Mouse (Mus musculus): ENCODE measurements around the gene Tmem95. TPM values are rescaled to one million over a fixed set of nuclear protein-coding genes. Genes with fewer than 3 reads are reported as not detected.

Tmem95 gene
- polyA plus RNA-seq, 1 experiment from 2014 or later, result not detected

GRCm38 (mm10) chr11:69884240-69884639 is 6.4 kb upstream of the Tmem95 start:
- Histone ChIP-seq H3K4me3 (ENCODE audit: low read depth, low read length) (no peak overlapping the region), H3K9me3 (replicated peaks; ENCODE audit: control insufficient read depth, low read length) (no peaks in the 10 kb centered on the region), H3K4me1 (ENCODE audit: control insufficient read depth, low read depth, low read length) (peaks cover 49% of the 10 kb centered on the region), H3K36me3 (ENCODE audit: control insufficient read depth, insufficient read depth) (no peaks in the 10 kb centered on the region), H3K27ac (ENCODE audit: low read length) (no peak overlapping the region), H3K9ac (ENCODE audit: low read depth, low read length) (no peak overlapping the region), H3K27me3 (ENCODE audit: control insufficient read depth, insufficient read depth, low read depth, low read length) (no peaks in the 10 kb centered on the region), H3K4me2 (ENCODE audit: low read depth, low read length) (no peak overlapping the region)
- no peak for ATAC-seq (ENCODE audit: low read depth)
- WGBS (ENCODE audit: insufficient replicate concordance), result 73% methylated on average over 9 of the region's 9 CpGs

GRCm38 (mm10) chr11:69883527-69884151 is 5.8 kb upstream of the Tmem95 start:
- 64% methylated on average over 8 of the region's 8 CpGs for WGBS (ENCODE audit: insufficient replicate concordance)
- Histone ChIP-seq H3K4me3 (ENCODE audit: low read depth, low read length) (no peak overlapping the region), H3K4me2 (ENCODE audit: low read depth, low read length) (no peak overlapping the region), H3K4me1 (ENCODE audit: control insufficient read depth, low read depth, low read length) (peaks cover 55% of the 10 kb centered on the region), H3K36me3 (ENCODE audit: control insufficient read depth, insufficient read depth) (no peaks in the 10 kb centered on the region), H3K27ac (ENCODE audit: low read length) (no peak overlapping the region), H3K9me3 (replicated peaks; ENCODE audit: control insufficient read depth, low read length) (no peaks in the 10 kb centered on the region), H3K9ac (ENCODE audit: low read depth, low read length) (no peak overlapping the region), H3K27me3 (ENCODE audit: control insufficient read depth, insufficient read depth, low read depth, low read length) (no peaks in the 10 kb centered on the region)
- no peak for ATAC-seq (ENCODE audit: low read depth)

- H3K27ac ChIP-seq (ENCODE audit: low read length), result no peak overlapping the region
- WGBS (ENCODE audit: insufficient replicate concordance), result 67% methylated on average over 4 of the region's 4 CpGs
Observed at GRCm38 (mm10) chr11:69883066-69883465, 5.2 kb upstream of the Tmem95 start.

GRCm38 (mm10) chr11:69881787-69882670 is 4.2 kb upstream of the Tmem95 start:
- Histone ChIP-seq H3K4me1 (ENCODE audit: control insufficient read depth, low read depth, low read length) (peaks cover 59% of the 10 kb centered on the region), H3K4me3 (ENCODE audit: low read depth, low read length) (peak overlapping the region; percentile 67), H3K9me3 (replicated peaks; ENCODE audit: control insufficient read depth, low read length) (no peaks in the 10 kb centered on the region), H3K36me3 (ENCODE audit: control insufficient read depth, insufficient read depth) (no peaks in the 10 kb centered on the region), H3K27me3 (ENCODE audit: control insufficient read depth, insufficient read depth, low read depth, low read length) (no peaks in the 10 kb centered on the region), H3K27ac (ENCODE audit: low read length) (no peak overlapping the region), H3K4me2 (ENCODE audit: low read depth, low read length) (peak overlapping the region; percentile 93), H3K9ac (ENCODE audit: low read depth, low read length) (peak overlapping the region; percentile 72)
- WGBS (ENCODE audit: insufficient replicate concordance), result 67% methylated on average over 21 of the region's 21 CpGs
- ATAC-seq (ENCODE audit: low read depth), result no peak

More at GRCm38 (mm10) chr11:69883066-69883465, 5.2 kb upstream of the Tmem95 start:
- no peaks in the 10 kb centered on the region for H3K27me3 ChIP-seq (ENCODE audit: control insufficient read depth, insufficient read depth, low read depth, low read length)
- no peak for ATAC-seq (ENCODE audit: low read depth)
- peaks cover 59% of the 10 kb centered on the region for H3K4me1 ChIP-seq (ENCODE audit: control insufficient read depth, low read depth, low read length)
- H3K4me2 ChIP-seq (ENCODE audit: low read depth, low read length), result no peak overlapping the region
- no peak overlapping the region for H3K4me3 ChIP-seq (ENCODE audit: low read depth, low read length)
- H3K9me3 ChIP-seq (replicated peaks; ENCODE audit: control insufficient read depth, low read length), result no peaks in the 10 kb centered on the region
- H3K36me3 ChIP-seq (ENCODE audit: control insufficient read depth, insufficient read depth), result no peaks in the 10 kb centered on the region
- H3K9ac ChIP-seq (ENCODE audit: low read depth, low read length), result no peak overlapping the region

GRCm38 (mm10) chr11:69880853-69881603 is 3.2 kb upstream of the Tmem95 start, which contains the start of gene Kctd11:
TSS of gene Kctd11 (minus strand) at chr11:69881406.
- no peaks in the 10 kb centered on the region for H3K9me3 ChIP-seq (replicated peaks; ENCODE audit: control insufficient read depth, low read length)
- WGBS (ENCODE audit: insufficient replicate concordance), result under 1% methylated on average over 46 of the region's 46 CpGs
- no peaks in the 10 kb centered on the region for H3K27me3 ChIP-seq (ENCODE audit: control insufficient read depth, insufficient read depth, low read depth, low read length)
- H3K4me3 ChIP-seq (ENCODE audit: low read depth, low read length), result peak within 1 kb of the TSS; percentile 67
- peak; percentile 84 for ATAC-seq (ENCODE audit: low read depth)
- H3K9ac ChIP-seq (ENCODE audit: low read depth, low read length), result peak within 1 kb of the TSS; percentile 72
- no peaks in the 10 kb centered on the region for H3K36me3 ChIP-seq (ENCODE audit: control insufficient read depth, insufficient read depth)
- H3K27ac ChIP-seq (ENCODE audit: low read length), result peak within 1 kb of the TSS; percentile 92
- peak within 1 kb of the TSS; percentile 93 for H3K4me2 ChIP-seq (ENCODE audit: low read depth, low read length)
- H3K4me1 ChIP-seq (ENCODE audit: control insufficient read depth, low read depth, low read length), result peaks cover 62% of the 10 kb centered on the region

GRCm38 (mm10) chr11:69880506-69880852 is 2.7 kb upstream of the Tmem95 start:
- peak overlapping the region; percentile 67 for H3K4me3 ChIP-seq (ENCODE audit: low read depth, low read length)
- H3K36me3 ChIP-seq (ENCODE audit: control insufficient read depth, insufficient read depth), result no peaks in the 10 kb centered on the region
- H3K27me3 ChIP-seq (ENCODE audit: control insufficient read depth, insufficient read depth, low read depth, low read length), result no peaks in the 10 kb centered on the region
- H3K9me3 ChIP-seq (replicated peaks; ENCODE audit: control insufficient read depth, low read length), result no peaks in the 10 kb centered on the region
- H3K4me1 ChIP-seq (ENCODE audit: control insufficient read depth, low read depth, low read length), result peaks cover 68% of the 10 kb centered on the region
- H3K27ac ChIP-seq (ENCODE audit: low read length), result peak overlapping the region; percentile 92
- H3K9ac ChIP-seq (ENCODE audit: low read depth, low read length), result peak overlapping the region; percentile 72
- peak overlapping the region; percentile 93 for H3K4me2 ChIP-seq (ENCODE audit: low read depth, low read length)
- WGBS (ENCODE audit: insufficient replicate concordance), result under 1% methylated on average over 18 of the region's 18 CpGs
- peak; percentile 28 for ATAC-seq (ENCODE audit: low read depth)

GRCm38 (mm10) chr11:69879711-69880110 is 1.9 kb upstream of the Tmem95 start:
- peak overlapping the region; percentile 93 for H3K4me2 ChIP-seq (ENCODE audit: low read depth, low read length)
- H3K27ac ChIP-seq (ENCODE audit: low read length), result peak overlapping the region; percentile 77
- no peak for ATAC-seq (ENCODE audit: low read depth)
- H3K36me3 ChIP-seq (ENCODE audit: control insufficient read depth, insufficient read depth), result no peaks in the 10 kb centered on the region
- no peaks in the 10 kb centered on the region for H3K9me3 ChIP-seq (replicated peaks; ENCODE audit: control insufficient read depth, low read length)
- H3K27me3 ChIP-seq (ENCODE audit: control insufficient read depth, insufficient read depth, low read depth, low read length), result no peaks in the 10 kb centered on the region
- peak overlapping the region; percentile 72; the same call in 1 of the 2 replicates for H3K9ac ChIP-seq (ENCODE audit: low read depth, low read length)
- peak overlapping the region; percentile 67 for H3K4me3 ChIP-seq (ENCODE audit: low read depth, low read length)
- H3K4me1 ChIP-seq (ENCODE audit: control insufficient read depth, low read depth, low read length), result peaks cover 72% of the 10 kb centered on the region
- WGBS (ENCODE audit: insufficient replicate concordance), result 69% methylated on average over 15 of the region's 15 CpGs

- Histone ChIP-seq H3K4me1 (ENCODE audit: control insufficient read depth, low read depth, low read length) (peaks cover 72% of the 10 kb centered on the region), H3K4me2 (ENCODE audit: low read depth, low read length) (peak overlapping the region; percentile 93), H3K27ac (ENCODE audit: low read length) (peak overlapping the region; percentile 77), H3K36me3 (ENCODE audit: control insufficient read depth, insufficient read depth) (no peaks in the 10 kb centered on the region), H3K4me3 (ENCODE audit: low read depth, low read length) (no peak overlapping the region), H3K27me3 (ENCODE audit: control insufficient read depth, insufficient read depth, low read depth, low read length) (no peaks in the 10 kb centered on the region), H3K9me3 (replicated peaks; ENCODE audit: control insufficient read depth, low read length) (no peaks in the 10 kb centered on the region), H3K9ac (ENCODE audit: low read depth, low read length) (peak overlapping the region; percentile 35)
- 27% methylated on average over 6 of the region's 6 CpGs for WGBS (ENCODE audit: insufficient replicate concordance)
- ATAC-seq (ENCODE audit: low read depth), result peak; percentile 37
Observed at GRCm38 (mm10) chr11:69878952-69879351, 1.1 kb upstream of the Tmem95 start.
